Mouse (Mus musculus) frontal cortex, postnatal 14 days (tissue): ENCODE results near the gene Stk19.
"Not testable (repeated sequence)": the region's sequence is repeated elsewhere in the genome, so short reads cannot be mapped to it uniquely, and the experiment has no call there.

ENCODE experiments used
- DNase-seq, 2 experiments: peaks; one replicate each; pipeline ENCODE4 v3.0.0; 2022; ENCODE audit warnings: low spot score in 2 of 2

Gene Stk19

GRCm38 (mm10) chr17:34797211-34797995 lies 39.3 kb downstream of the Stk19 start:
- DNase-seq, result not testable (repeated sequence)

- DNase-seq, result no peak
Observed at GRCm38 (mm10) chr17:34796311-34797140, 40.2 kb downstream of the Stk19 start.

GRCm38 (mm10) chr17:34795633-34796032 lies 41.1 kb downstream of the Stk19 start:
- DNase-seq, result peak in 1 of 2 experiments; percentile 39

- no peak for DNase-seq
Observed at GRCm38 (mm10) chr17:34795016-34795415, 41.7 kb downstream of the Stk19 start.

- DNase-seq, result peak in 1 of 2 experiments; percentile 25
Observed at GRCm38 (mm10) chr17:34777680-34778325, 58.9 kb downstream of the Stk19 start.
